Mouse (Mus musculus): ENCODE results near the gene Gramd1b. TPM values are rescaled to one million over a fixed set of nuclear protein-coding genes. Genes with fewer than 3 reads are reported as not detected.

Gene Gramd1b
- polyA plus RNA-seq, 1 experiment from 2014 or later, result 5.8 TPM

DNA sequence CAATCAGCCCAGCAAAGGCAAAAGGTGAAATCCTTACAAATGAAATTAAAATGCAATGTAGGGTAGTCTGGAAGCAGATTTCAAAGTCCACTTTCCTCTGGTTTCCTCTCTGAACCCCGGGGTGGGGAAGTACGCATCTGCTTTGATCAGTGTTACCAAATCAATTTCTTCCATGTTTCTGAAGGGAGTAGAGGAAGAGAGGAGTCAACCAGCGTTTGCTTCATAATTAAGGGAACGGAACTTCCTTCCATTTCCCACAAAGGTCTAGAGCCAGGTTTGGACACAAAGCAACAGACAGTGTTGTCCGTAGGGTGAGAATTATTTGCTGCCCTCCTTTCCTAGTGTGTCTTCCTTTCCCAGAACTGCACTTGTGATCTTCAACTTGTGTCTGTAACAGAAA is 16.7 kb upstream of the Gramd1b start:
- POLR2A ChIA-PET, result no interaction called here
- no peak for ATAC-seq
- CTCF ChIA-PET, result no interaction called here
- in situ Hi-C loops (cut with MboI; ENCODE audit: low pct_unique_long_range_greater_than_20kb), result no loop called here
- no peak for TF ChIP-seq CTCF (IDR thresholded peaks at IDR 0.05)
- H3K27me3 ChIP-seq, result peaks cover 4% of the 10 kb centered on the region
- no peak for DNase-seq (ENCODE audit: low read depth, low spot score)

GRCm38 (mm10) chr9:40545193-40545592 is 14.0 kb upstream of the Gramd1b start:
- CTCF ChIA-PET, result no interaction called here
- DNase-seq (ENCODE audit: low read depth, low spot score) (no peak), ATAC-seq (no peak)
- in situ Hi-C loops (cut with MboI; ENCODE audit: low pct_unique_long_range_greater_than_20kb), result no loop called here
- TF ChIP-seq CTCF (IDR thresholded peaks at IDR 0.05), result no peak
- POLR2A ChIA-PET, result no interaction called here
- peaks cover 8% of the 10 kb centered on the region for H3K27me3 ChIP-seq

GRCm38 (mm10) chr9:40539588-40540140 is 8.5 kb upstream of the Gramd1b start:
- in situ Hi-C loops (cut with MboI; ENCODE audit: low pct_unique_long_range_greater_than_20kb), result no loop called here
- H3K27me3 ChIP-seq, result peaks cover 8% of the 10 kb centered on the region
- TF ChIP-seq CTCF (IDR thresholded peaks at IDR 0.05), result no peak
- CTCF ChIA-PET, result no interaction called here
- DNase-seq (ENCODE audit: low read depth, low spot score), result no peak
- ATAC-seq, result no peak
- POLR2A ChIA-PET, result no interaction called here

DNA sequence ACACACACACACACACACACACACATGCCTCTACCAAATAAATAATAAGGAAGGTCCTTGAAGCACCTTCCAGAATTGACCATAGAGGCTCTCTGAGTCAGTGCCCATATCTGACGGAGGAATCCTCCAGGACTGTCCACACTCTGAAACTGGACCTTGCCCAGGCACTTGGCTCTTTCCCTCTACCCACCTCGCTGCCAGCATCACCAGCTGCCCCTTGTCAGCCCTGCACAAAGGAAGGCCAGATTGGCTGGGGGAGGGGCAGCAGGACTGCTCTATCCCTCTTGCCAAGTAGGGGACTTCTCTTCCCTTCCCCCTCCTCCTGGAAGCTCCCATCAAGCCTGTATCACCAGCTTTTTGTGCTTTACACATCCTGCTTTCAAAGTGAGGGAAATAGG is 6.5 kb upstream of the Gramd1b start:
- in situ Hi-C loops (cut with MboI; ENCODE audit: low pct_unique_long_range_greater_than_20kb), result no loop called here
- ATAC-seq (no peak), DNase-seq (ENCODE audit: low read depth, low spot score) (no peak)
- POLR2A ChIA-PET, result no interaction called here
- CTCF ChIA-PET, result interaction anchor here (1.2 kb wide), 1 partner anchor 58 kb away, joined by 3 read pairs; no protein-coding TSS in a partner anchor
- peaks cover 4% of the 10 kb centered on the region for H3K27me3 ChIP-seq
- no peak for TF ChIP-seq CTCF (IDR thresholded peaks at IDR 0.05)

DNA sequence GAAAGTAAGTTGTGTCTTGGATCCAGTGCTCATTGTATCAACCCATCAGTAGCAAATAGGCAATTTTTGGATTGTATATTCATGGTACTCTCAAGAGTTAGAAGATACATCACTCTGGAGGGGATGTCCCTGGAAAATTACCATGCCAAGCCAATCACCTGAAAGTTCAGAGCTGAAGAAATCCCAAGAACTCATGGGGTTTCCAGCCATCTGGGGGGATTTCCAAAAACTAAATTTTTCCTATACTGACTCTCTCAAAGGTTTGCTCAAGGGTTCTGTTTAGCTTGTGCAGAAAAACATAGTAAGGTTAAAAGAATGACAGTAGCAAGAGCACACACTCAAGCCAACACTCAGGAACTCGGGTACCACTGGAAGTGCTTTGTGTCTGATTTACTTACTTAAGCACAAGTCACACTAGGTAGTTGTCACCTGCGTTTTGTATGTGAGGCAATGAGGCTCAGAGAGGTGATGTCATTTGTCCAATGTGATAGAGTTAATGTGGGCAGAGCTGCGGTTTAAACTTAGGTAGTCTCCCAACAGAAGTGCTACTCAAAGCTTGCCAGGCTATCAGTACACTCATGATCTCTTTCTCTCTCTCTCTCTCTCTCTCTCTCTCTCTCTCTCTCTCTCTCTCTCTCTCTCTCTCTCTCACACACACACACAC is 6.0 kb upstream of the Gramd1b start:
- TF ChIP-seq CTCF (IDR thresholded peaks at IDR 0.05), result no peak
- ATAC-seq (no peak), DNase-seq (ENCODE audit: low read depth, low spot score) (no peak)
- CTCF ChIA-PET, result interaction anchor here (1.2 kb wide), 1 partner anchor 58 kb away, joined by 3 read pairs; no protein-coding TSS in a partner anchor
- in situ Hi-C loops (cut with MboI; ENCODE audit: low pct_unique_long_range_greater_than_20kb), result no loop called here
- POLR2A ChIA-PET, result interaction anchor here (0.6 kb wide), 1 partner anchor 74 kb away, joined by 5 read pairs; no protein-coding TSS in a partner anchor
- H3K27me3 ChIP-seq, result peaks cover 4% of the 10 kb centered on the region

DNA sequence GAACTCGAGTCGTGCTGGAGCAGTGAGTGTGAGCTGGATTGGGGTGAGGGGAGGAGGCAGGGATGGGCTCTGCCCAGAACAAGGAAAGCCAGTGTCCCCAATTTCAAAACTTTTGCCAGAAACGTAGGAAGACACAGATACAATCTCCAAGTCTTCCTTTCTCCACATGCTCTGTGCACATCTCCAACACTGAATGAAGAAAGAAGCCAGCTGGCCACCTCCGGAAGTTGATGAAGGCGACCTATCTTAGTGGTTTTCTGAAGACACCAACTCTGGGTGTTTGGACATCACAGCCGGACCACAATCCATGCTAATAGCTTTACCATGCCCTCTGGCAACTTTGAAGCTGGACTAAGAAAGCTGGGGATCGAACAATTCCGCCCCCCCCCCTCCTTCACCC is 647 bp downstream of the Gramd1b start:
- ChIA-PET CTCF (no interaction called here), POLR2A (no interaction called here)
- DNase-seq (ENCODE audit: low read depth, low spot score) (no peak), ATAC-seq (no peak)
- peaks cover 7% of the 10 kb centered on the region for H3K27me3 ChIP-seq
- in situ Hi-C loops (cut with MboI; ENCODE audit: low pct_unique_long_range_greater_than_20kb), result no loop called here
- TF ChIP-seq CTCF (IDR thresholded peaks at IDR 0.05), result no peak

- ChIA-PET CTCF (no interaction called here), POLR2A (no interaction called here)
- no peak for ATAC-seq
- DNase-seq (ENCODE audit: low read depth, low spot score), result no peak
- peaks cover 11% of the 10 kb centered on the region for H3K27me3 ChIP-seq
- in situ Hi-C loops (cut with MboI; ENCODE audit: low pct_unique_long_range_greater_than_20kb), result no loop called here
- no peak for TF ChIP-seq CTCF (IDR thresholded peaks at IDR 0.05)
Observed at GRCm38 (mm10) chr9:40528733-40529132, 2.5 kb downstream of the Gramd1b start.

GRCm38 (mm10) chr9:40526928-40527327 is 4.3 kb downstream of the Gramd1b start:
- ATAC-seq, result no peak
- POLR2A ChIA-PET, result no interaction called here
- no peak for DNase-seq (ENCODE audit: low read depth, low spot score)
- in situ Hi-C loops (cut with MboI; ENCODE audit: low pct_unique_long_range_greater_than_20kb), result no loop called here
- no peak for TF ChIP-seq CTCF (IDR thresholded peaks at IDR 0.05)
- CTCF ChIA-PET, result no interaction called here
- H3K27me3 ChIP-seq, result peaks cover 11% of the 10 kb centered on the region

- peaks cover 10% of the 10 kb centered on the region for H3K27me3 ChIP-seq
- POLR2A ChIA-PET, result no interaction called here
- ATAC-seq (no peak), DNase-seq (ENCODE audit: low read depth, low spot score) (no peak)
- in situ Hi-C loops (cut with MboI; ENCODE audit: low pct_unique_long_range_greater_than_20kb), result no loop called here
- CTCF ChIA-PET, result interaction anchor here (0.9 kb wide), 1 partner anchor 12 kb away, joined by 4 read pairs; no protein-coding TSS in a partner anchor
- TF ChIP-seq CTCF (IDR thresholded peaks at IDR 0.05), result no peak
Observed at GRCm38 (mm10) chr9:40522156-40522555, 9.0 kb downstream of the Gramd1b start.

DNA sequence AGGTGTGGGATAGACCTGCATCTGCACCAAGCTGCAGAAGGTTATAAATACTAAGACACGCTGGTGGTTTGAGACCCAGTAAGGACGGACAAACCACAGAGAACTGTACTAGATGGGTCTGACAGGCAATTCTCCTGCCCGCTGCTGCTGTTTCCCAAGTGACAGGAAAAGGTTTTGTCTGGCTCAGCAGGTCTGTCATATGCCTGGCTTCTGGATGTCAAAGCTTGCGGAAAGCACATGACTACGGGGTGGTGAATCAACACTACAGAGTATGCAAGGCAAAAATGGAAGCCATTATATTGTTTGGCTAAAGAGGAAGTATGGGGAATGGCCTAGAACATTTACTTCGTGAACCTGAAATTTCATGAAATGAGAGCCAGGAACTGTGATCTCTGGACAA is 10.1 kb downstream of the Gramd1b start:
- in situ Hi-C loops (cut with MboI; ENCODE audit: low pct_unique_long_range_greater_than_20kb), result no loop called here
- H3K27me3 ChIP-seq, result peaks cover 10% of the 10 kb centered on the region
- ATAC-seq (no peak), DNase-seq (ENCODE audit: low read depth, low spot score) (no peak)
- no peak for TF ChIP-seq CTCF (IDR thresholded peaks at IDR 0.05)
- POLR2A ChIA-PET, result no interaction called here
- CTCF ChIA-PET, result no interaction called here

DNA sequence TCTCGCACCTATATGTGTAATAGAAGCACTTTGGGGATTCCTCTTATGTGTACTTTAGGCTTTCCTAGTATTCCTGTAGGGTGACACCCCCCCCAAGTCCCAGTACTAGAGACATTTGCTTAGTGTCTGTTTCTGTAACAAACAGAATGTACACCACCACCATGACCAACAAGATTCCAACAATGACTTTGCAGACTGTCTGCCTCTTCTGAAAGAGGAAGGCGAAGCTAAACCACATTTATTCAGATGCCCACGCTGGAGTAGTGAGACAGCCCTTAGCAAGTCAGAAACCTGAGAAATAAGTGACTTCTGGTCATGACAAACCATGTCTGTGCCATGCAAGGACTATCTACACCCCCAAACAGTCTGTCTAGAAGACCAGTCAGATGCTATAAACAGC is 11.9 kb downstream of the Gramd1b start:
- DNase-seq (ENCODE audit: low read depth, low spot score), result no peak
- in situ Hi-C loops (cut with MboI; ENCODE audit: low pct_unique_long_range_greater_than_20kb), result no loop called here
- ChIA-PET CTCF (interaction anchor here (0.6 kb wide), 1 partner anchor 40 kb away, joined by 3 read pairs; no protein-coding TSS in a partner anchor), POLR2A (no interaction called here)
- TF ChIP-seq CTCF (IDR thresholded peaks at IDR 0.05), result no peak
- peaks cover 6% of the 10 kb centered on the region for H3K27me3 ChIP-seq
- ATAC-seq, result no peak

DNA sequence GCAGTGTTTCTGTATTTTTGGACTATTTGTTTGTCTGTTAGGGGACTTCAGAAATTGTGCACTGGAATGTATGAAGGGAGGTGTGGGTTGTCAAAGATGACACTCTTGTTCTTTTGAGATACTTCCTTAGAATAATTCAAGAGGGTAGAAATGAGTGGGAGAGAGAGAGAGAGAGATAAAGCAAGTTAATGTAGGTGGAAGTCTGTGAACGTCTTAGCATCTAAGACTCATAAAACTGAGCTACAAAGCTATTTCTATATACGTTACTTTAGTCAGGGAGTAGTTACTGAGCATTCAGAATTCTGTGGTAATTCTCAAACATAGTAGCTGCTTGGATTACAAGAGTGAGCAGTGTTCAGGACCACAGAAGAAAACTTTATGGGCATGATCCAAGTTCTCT is 19.2 kb downstream of the Gramd1b start:
- DNase-seq (ENCODE audit: low read depth, low spot score), result no peak
- POLR2A ChIA-PET, result no interaction called here
- no peaks in the 10 kb centered on the region for H3K27me3 ChIP-seq
- in situ Hi-C loops (cut with MboI; ENCODE audit: low pct_unique_long_range_greater_than_20kb), result no loop called here
- no peak for TF ChIP-seq CTCF (IDR thresholded peaks at IDR 0.05)
- CTCF ChIA-PET, result no interaction called here
- ATAC-seq, result no peak
